ENCODE assay signal across 14 mouse cellular contexts in genomic region chr1:164236078-164236477, GRCm38 (mm10). TPM values are rescaled to one million over a fixed set of nuclear protein-coding genes. Genes with fewer than 3 reads are reported as not detected.
DNase-seq lines count a peak whose midpoint lies in the region; TF ChIP-seq lines count a peak whose summit lies in the region.
"Had no signal": no experiment of that assay in that cellular context is flagged by ENCODE, and none has a peak within 500 bp of the region (broad histone marks: within the 10 kb centered on the region; RNA-seq: fewer than 3 reads in every experiment).

No protein-coding gene starts in this region.

- 25% methylated on average over 7 of the region's 7 CpGs for WGBS in liver, adult 2 months

- H3K27ac ChIP-seq in liver, adult 2 months (replicated peaks; ENCODE audit: insufficient read depth, low read depth, low read length) = 0 out of 2 replicates have a peak overlapping the region, but pooled peaks have one; percentile 7
- H3K27ac ChIP-seq: hindbrain, embryonic 13.5 days had no signal

- peak; percentile 76 for DNase-seq in gastrocnemius, adult 18-20 months (ENCODE audit: low spot score)
- no peak for DNase-seq in gastrocnemius, postnatal 4 days (ENCODE audit: low spot score in 2 of 2)
- DNase-seq in liver, adult 2 months (ENCODE audit: extremely low read depth, low read depth, low spot score) = peak; percentile 92
- DNase-seq in liver (no peak), adipocyte (ENCODE audit: low spot score) (peak; percentile 67)
- DNase-seq in cerebellum, postnatal 25 days = peak; percentile 54 to 56
- DNase-seq in layer of hippocampus, adult 9-10 months (ENCODE audit: low spot score) = no peak
- DNase-seq in layer of hippocampus, adult 8-10 months (ENCODE audit: low spot score in 2 of 2) = no peak
- DNase-seq: adrenal gland, adult 8-10 months; B cell, adult 2 months; kidney, postnatal 14 days; lung, embryonic 14.5 days had no signal

- H3K4me1 ChIP-seq in liver, adult 2 months (ENCODE audit: control insufficient read depth, insufficient read depth, low read length) = peaks cover 6% of the 10 kb centered on the region; the same call in 1 of the 2 replicates
- H3K4me1 ChIP-seq: hindbrain, embryonic 13.5 days had no signal

- H3K9ac ChIP-seq in liver, adult 2 months (ENCODE audit: low read depth, low read length) = no peak overlapping the region
- H3K9ac ChIP-seq: hindbrain, embryonic 13.5 days; lung, embryonic 14.5 days had no signal

- TF ChIP-seq CTCF in liver, adult 2 months (IDR thresholded peaks at IDR 0.05; ENCODE audit: low read depth, low read length) = no peak

- no peaks in the 10 kb centered on the region for H3K36me3 ChIP-seq in liver, adult 2 months (ENCODE audit: control insufficient read depth, insufficient read depth, low read length)
- H3K36me3 ChIP-seq: hindbrain, embryonic 13.5 days had no signal

- H3K27me3 ChIP-seq in liver, adult 2 months (ENCODE audit: control insufficient read depth, insufficient read depth, low read length) = no peaks in the 10 kb centered on the region
- H3K27me3 ChIP-seq: hindbrain, embryonic 13.5 days had no signal

- H3K4me3 ChIP-seq in liver, adult 2 months (ENCODE audit: insufficient read depth, low read depth, low read length) = no peak overlapping the region
- H3K4me3 ChIP-seq: erythroblast, embryonic 14.5 days; hindbrain, embryonic 13.5 days had no signal

- TF ChIP-seq POLR2A in liver, adult 2 months (IDR thresholded peaks at IDR 0.05; ENCODE audit: extremely low read depth, insufficient read depth, low read length) = no peak

- no peaks in the 10 kb centered on the region for H3K79me2 ChIP-seq in liver, adult 2 months (ENCODE audit: control insufficient read depth, insufficient read depth, low read length)

RNA-seq across cellular contexts. Expression of gene Slc19a2, which starts 12.8 kb away (rescaled TPM):
- 1 to 10 TPM; 1.9 to 3.0 TPM for total RNA-seq in gastrocnemius, adult 18-20 months (2021)
- total RNA-seq in gastrocnemius, postnatal 4 days (2021) = 1 to 10 TPM; 2.7 to 2.9 TPM
- 96.1 and 121 TPM in 2 replicates for total RNA-seq in liver, adult 2 months (2014; rRNA removed)
- polyA plus RNA-seq in liver, adult 2 months (2012; rRNA removed) = 84.5 and 86.9 TPM in 2 replicates
- total RNA-seq in layer of hippocampus, adult 8-10 months (2022) = 10 to 100 TPM; 13.8 to 16.1 (median 14.2) TPM

RNA-seq across cellular contexts. Expression of gene Ccdc181, which starts 39.3 kb away (rescaled TPM):
- total RNA-seq in gastrocnemius, adult 18-20 months (2021) = 10 to 100 TPM; 12.3 to 13.5 TPM
- 1 to 10 TPM; 5.6 to 5.8 TPM for total RNA-seq in gastrocnemius, postnatal 4 days (2021)
- total RNA-seq in liver, adult 2 months (2014; rRNA removed) = 2.5 and 3.9 TPM in 2 replicates
- 0.91 and 1.1 TPM in 2 replicates for polyA plus RNA-seq in liver, adult 2 months (2012; rRNA removed)
- 10 to 100 TPM; 18.5 to 22.8 (median 22.0) TPM for total RNA-seq in layer of hippocampus, adult 8-10 months (2022)

Comparison
In these comparisons a context has a peak if more than half of its experiments do, and no peak if none do; other contexts are left out.
1. DNase-seq: peak in gastrocnemius, adult 18-20 months (single experiment), liver, adult 2 months (single experiment), adipocyte (single experiment) and cerebellum, postnatal 25 days (2 of 2); none in gastrocnemius, postnatal 4 days (0 of 2), liver (single experiment), layer of hippocampus, adult 9-10 months (single experiment) and layer of hippocampus, adult 8-10 months (0 of 2).